Mouse (Mus musculus) lung, embryonic 14.5 days (tissue): ENCODE results near the gene Ptgds. TPM values are rescaled to one million over a fixed set of nuclear protein-coding genes. Genes with fewer than 3 reads are reported as not detected.

ENCODE experiments used
- ATAC-seq: fragments of 200-750 bp; cut with Nextera tagmentation; 2 replicates; pipeline ENCODE4 v1.8.0; 2017; ENCODE audit warnings: mild to moderate bottlenecking, moderate TSS enrichment, moderate library complexity; ENCODE audit not compliant: insufficient read depth
- DNase-seq: peaks from one replicate; pipeline ENCODE4 v3.0.0-alpha.2; 2015
- H3K27ac ChIP-seq: fragments of 300-500 bp; sonication (generic); 2 replicates; pipeline ENCODE4 v1.5.1; 2014; ENCODE audit warnings: low read depth, mild to moderate bottlenecking, moderate library complexity
- H3K27me3 ChIP-seq: fragments of 300-500 bp; sonication (generic); 2 replicates; pipeline ENCODE4 v1.6.1; 2014; ENCODE audit warnings: low read length, control low read depth; ENCODE audit not compliant: insufficient read depth
- H3K36me3 ChIP-seq: fragments of 300-500 bp; sonication (generic); 2 replicates; pipeline ENCODE4 v1.6.1; 2014; ENCODE audit warnings: control low read depth; ENCODE audit not compliant: insufficient read depth
- H3K4me1 ChIP-seq: fragments of 300-500 bp; sonication (generic); 2 replicates; pipeline ENCODE4 v1.6.1; 2014; ENCODE audit warnings: antibody characterized with exemption, control low read depth; ENCODE audit not compliant: insufficient read depth
- H3K4me2 ChIP-seq: fragments of 300-500 bp; sonication (generic); 2 replicates; pipeline ENCODE4 v1.6.1; 2014; ENCODE audit warnings: mild to moderate bottlenecking
- H3K4me3 ChIP-seq: fragments of 300-500 bp; sonication (generic); 2 replicates; pipeline ENCODE4 v1.5.1; 2014; ENCODE audit warnings: low read depth, low read length
- H3K9ac ChIP-seq: fragments of 300-500 bp; sonication (generic); 2 replicates; pipeline ENCODE4 v1.6.1; 2014
- H3K9me3 ChIP-seq: fragments of 300-500 bp; sonication (generic); 2 replicates; pipeline ENCODE4 v1.6.1; 2016; ENCODE audit warnings: low read depth, low read length, control low read depth
- CTCF ChIP-seq: IDR thresholded peaks from 2 replicates; pipeline ENCODE4 v1.5.1; 2016; ENCODE audit warnings: antibody characterized with exemption, low read depth
- WGBS: fragments of 180-500 bp; shearing (Covaris S2); extraction: QIAGEN DNeasy Blood & Tissue Kit; methylation state at CpG from one replicate; pipeline ENCODE4 v1.1.7; 2014; 5-methylcytosine and 5-hydroxymethylcytosine counted together
- polyA plus RNA-seq: library from polyadenylated mRNA; unstranded; fragments of >200 nt; fragmentation: Nextera tagmentation; extraction: Ambion mirVana; gene quantifications from 2 replicates; pipeline ENCODE4 v1.2.1, GENCODE M21; 2014

Ptgds gene
- polyA plus RNA-seq, 1 experiment from 2014 or later: 3.4 TPM

- TF ChIP-seq CTCF: no peak
- Histone ChIP-seq H3K4me3 (peak overlapping the region; percentile 70), H3K27ac (peak overlapping the region; percentile 88; the same call in 1 of the 2 replicates), H3K27me3 (no peaks in the 10 kb centered on the region), H3K36me3 (peaks cover 12% of the 10 kb centered on the region; the same call in 1 of the 2 replicates), H3K9ac (peak overlapping the region; percentile 70), H3K4me2 (peak overlapping the region; percentile 87), H3K9me3 (no peaks in the 10 kb centered on the region), H3K4me1 (no peaks in the 10 kb centered on the region; the same call in 1 of the 2 replicates)
- ATAC-seq (peak; percentile 1; the same call in 1 of the 2 replicates), DNase-seq (peak; percentile 36)
- 26% methylated on average over 5 of the region's 5 CpGs for WGBS
These were observed 9.7 kb downstream of the Ptgds start for GRCm38 (mm10) chr2:25460135-25460534.

DNA sequence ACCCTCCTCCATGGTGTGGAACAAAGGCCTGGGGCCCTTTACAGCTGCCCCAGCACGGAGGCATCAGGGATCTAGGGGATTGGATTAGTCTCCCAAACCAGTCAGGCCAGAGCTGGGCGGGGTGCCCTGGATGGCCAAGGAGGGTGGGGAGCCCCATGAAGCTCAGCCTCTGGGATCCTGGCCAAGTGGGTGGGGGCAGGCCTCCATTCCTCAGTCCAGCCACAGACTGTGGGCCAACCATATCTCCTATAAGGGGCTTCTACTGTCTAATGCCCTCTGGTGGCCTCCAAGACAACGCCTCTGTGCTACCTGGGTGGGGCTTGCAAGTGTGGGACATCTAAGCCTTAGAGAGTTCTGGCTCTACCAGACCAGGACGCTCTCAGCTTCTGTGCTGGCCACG, 10.9 kb downstream of the Ptgds start:
- 71% methylated on average over 5 of the region's 5 CpGs for WGBS
- Histone ChIP-seq H3K36me3 (peaks cover 12% of the 10 kb centered on the region; the same call in 1 of the 2 replicates), H3K4me1 (no peaks in the 10 kb centered on the region; the same call in 1 of the 2 replicates), H3K9ac (no peak overlapping the region), H3K27ac (no peak overlapping the region), H3K27me3 (no peaks in the 10 kb centered on the region), H3K4me3 (no peak overlapping the region), H3K4me2 (peak overlapping the region; percentile 10; the same call in 1 of the 2 replicates), H3K9me3 (no peaks in the 10 kb centered on the region)
- peak; percentile 19; the same call in 1 of the 2 replicates for TF ChIP-seq CTCF
- DNase-seq (peak; percentile 55), ATAC-seq (no peak)

DNA sequence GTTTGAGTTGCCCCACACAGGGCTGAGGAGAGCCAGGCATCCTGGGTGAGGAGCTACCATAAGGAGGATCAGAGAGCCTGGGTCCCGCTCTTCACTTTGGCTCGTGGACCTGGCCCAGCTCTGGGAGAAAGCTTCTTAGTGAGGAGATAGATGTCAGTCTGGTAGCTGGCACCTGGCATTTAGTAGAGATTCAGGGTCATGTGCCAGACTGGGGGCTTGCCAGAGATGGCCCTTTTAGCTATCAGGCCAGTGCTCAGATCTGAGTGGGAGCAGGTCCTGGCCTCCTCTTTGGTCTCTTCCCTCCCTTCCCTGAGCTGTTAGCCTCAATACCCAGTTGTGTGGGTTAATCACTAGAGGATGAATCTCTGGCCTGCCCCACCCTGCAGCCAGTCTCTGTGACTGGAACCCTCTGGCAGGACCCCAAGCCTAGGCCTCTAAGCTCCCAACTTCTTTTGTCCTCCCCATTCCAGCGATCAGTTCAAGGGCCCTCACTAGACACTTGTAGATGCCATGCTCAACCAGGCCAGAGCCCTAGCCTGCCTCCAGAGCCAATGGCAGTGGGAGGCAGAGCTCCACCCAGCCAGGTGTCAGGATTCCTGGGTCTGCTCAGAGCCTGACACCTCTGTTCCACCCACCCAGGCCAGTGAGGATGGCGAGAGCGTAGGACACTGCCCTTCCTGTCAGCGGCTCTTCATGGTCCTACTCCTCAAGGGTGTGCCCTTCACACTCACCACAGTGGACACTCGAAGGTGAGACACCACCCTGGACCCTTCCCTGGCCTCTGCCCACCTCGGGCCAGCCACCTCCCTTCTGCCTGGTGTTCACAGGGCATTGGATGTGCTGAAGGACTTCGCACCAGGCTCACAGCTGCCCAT, 12.6 kb downstream of the Ptgds start:
- H3K4me2 ChIP-seq: peak overlapping the region; percentile 15; the same call in 1 of the 2 replicates
- no peak overlapping the region for H3K9ac ChIP-seq
- DNase-seq (peak; percentile 22), ATAC-seq (no peak)
- WGBS: 74% methylated on average over 9 of the region's 9 CpGs
- no peaks in the 10 kb centered on the region for H3K9me3 ChIP-seq
- H3K27ac ChIP-seq: 0 out of 2 replicates have a peak overlapping the region, but pooled peaks have one; percentile 8
- no peaks in the 10 kb centered on the region for H3K27me3 ChIP-seq
- no peak for TF ChIP-seq CTCF
- H3K4me1 ChIP-seq: no peaks in the 10 kb centered on the region; the same call in 1 of the 2 replicates
- H3K36me3 ChIP-seq: peaks cover 12% of the 10 kb centered on the region; the same call in 1 of the 2 replicates
- H3K4me3 ChIP-seq: no peak overlapping the region

DNA sequence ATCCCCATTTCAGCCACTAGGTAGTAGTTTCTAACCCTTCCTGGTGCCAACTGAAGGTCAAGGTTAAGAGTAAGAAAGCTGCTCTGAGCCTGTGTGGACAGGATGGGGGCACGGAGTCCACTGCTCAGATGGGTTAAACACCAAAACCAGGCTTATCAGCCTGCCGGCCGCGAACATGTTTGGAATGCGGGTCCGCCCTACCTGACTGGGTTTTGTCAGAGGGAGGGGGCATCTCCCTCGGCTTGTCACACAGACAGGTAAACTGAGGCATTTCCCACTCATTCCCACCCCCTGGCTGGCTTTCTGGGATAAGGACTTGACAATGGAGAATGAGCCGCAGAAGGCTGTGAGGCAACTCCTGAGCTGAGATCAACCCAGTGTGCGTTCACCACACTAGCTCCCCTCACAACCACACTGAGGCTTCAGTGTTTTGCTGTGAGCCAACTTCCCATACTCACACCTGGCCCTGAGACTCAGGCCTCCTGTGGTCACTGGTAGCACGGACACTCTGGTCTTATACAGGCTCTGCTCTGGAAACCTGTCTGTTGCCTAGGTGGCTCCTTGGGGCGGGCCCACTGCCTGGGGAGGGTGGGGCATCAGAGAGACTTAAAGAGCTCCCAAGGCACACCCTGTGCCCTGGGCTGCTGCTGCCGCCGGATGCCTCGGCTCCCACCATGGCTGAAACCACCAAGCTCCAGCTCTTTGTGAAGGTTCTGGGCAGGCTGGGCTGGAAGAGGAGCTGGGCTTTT, 13.5 kb downstream of the Ptgds start, which contains the start of gene Clic3:
Gene Clic3 (plus strand): TSS at position 634 of the 749 bp plus-strand sequence.
- 41% methylated on average over 14 of the region's 14 CpGs for WGBS
- no peaks in the 10 kb centered on the region; the same call in 1 of the 2 replicates for H3K4me1 ChIP-seq
- no peak within 1 kb of the TSS for H3K4me3 ChIP-seq
- H3K27me3 ChIP-seq: no peaks in the 10 kb centered on the region
- H3K27ac ChIP-seq: 0 out of 2 replicates have a peak within 1 kb of the TSS, but pooled peaks have one; percentile 8
- no peak within 1 kb of the TSS for H3K9ac ChIP-seq
- DNase-seq (peak; percentile 36), ATAC-seq (no peak)
- peak within 1 kb of the TSS; percentile 15; the same call in 1 of the 2 replicates for H3K4me2 ChIP-seq
- no peaks in the 10 kb centered on the region for H3K9me3 ChIP-seq
- TF ChIP-seq CTCF: 0 out of 2 replicates have a peak, but pooled peaks have one; percentile 1
- H3K36me3 ChIP-seq: peaks cover 12% of the 10 kb centered on the region; the same call in 1 of the 2 replicates

- TF ChIP-seq CTCF: no peak
- H3K9me3 ChIP-seq: no peaks in the 10 kb centered on the region
- WGBS: 24% methylated on average over 1 of the region's 1 CpGs
- no peak overlapping the region for H3K4me2 ChIP-seq
- ATAC-seq (no peak), DNase-seq (no peak)
- no peaks in the 10 kb centered on the region for H3K36me3 ChIP-seq
- H3K9ac ChIP-seq: no peak overlapping the region
- H3K4me1 ChIP-seq: no peaks in the 10 kb centered on the region
- H3K27me3 ChIP-seq: no peaks in the 10 kb centered on the region
- H3K27ac ChIP-seq: no peak overlapping the region
- H3K4me3 ChIP-seq: no peak overlapping the region
These were observed 16.9 kb downstream of the Ptgds start for GRCm38 (mm10) chr2:25452951-25453350.

DNA sequence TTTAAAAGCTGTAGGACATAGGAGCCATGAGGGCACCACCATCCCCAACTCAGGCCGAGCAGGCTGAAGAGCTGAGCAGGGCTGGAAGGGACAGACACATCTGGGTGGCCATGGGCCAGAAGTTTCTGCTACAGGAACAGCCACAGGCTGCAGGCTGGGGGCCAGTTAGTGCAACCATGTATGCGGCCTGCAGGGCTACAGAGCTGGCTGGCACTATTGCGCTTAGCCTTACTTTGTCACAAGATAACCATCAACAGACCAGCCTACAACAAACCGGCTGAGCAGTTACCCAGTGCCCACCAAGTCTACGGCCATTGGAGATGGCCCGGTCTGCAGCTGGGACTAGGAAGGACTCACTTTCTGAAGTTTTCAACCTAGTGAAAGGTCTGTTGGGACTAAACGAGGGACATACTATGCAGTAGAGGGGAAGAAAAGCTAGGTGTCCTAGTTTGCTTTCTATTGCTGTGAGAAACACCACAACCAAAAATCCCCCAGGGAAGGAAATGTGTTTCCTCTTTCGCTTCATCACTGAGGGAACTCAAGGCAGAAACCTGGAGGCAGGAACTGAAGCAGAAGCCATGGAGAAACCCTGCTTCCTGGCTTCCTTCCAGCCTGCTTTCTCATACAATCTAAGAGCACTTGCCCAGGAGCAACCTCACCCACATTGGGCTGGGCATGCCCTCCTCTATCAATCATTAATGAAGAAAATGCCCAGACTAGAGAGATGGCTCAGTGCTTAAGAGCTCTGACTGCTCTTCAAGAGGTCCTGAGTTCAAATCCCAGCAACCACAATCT, 18.8 kb downstream of the Ptgds start:
- Histone ChIP-seq H3K4me3 (no peak overlapping the region), H3K9me3 (no peaks in the 10 kb centered on the region), H3K4me2 (no peak overlapping the region), H3K9ac (no peak overlapping the region), H3K4me1 (no peaks in the 10 kb centered on the region), H3K27ac (no peak overlapping the region), H3K27me3 (no peaks in the 10 kb centered on the region), H3K36me3 (no peaks in the 10 kb centered on the region)
- 74% methylated on average over 8 of the region's 8 CpGs for WGBS
- TF ChIP-seq CTCF: no peak
- ATAC-seq (no peak), DNase-seq (no peak)
